Mouse (Mus musculus) brown adipose tissue, adult 24 weeks (tissue): ENCODE results near the gene Alg10b. TPM values are rescaled to one million over a fixed set of nuclear protein-coding genes. Genes with fewer than 3 reads are reported as not detected.
A peak's percentile ranks its signal among the peaks of the same experiment; 100 is the strongest.
"Not testable (repeated sequence)": the region's sequence is repeated elsewhere in the genome, so short reads cannot be mapped to it uniquely, and the experiment has no call there.

Experiments
- H3K27ac ChIP-seq: fragments of 200-500 bp; replicated peaks from 2 replicates; pipeline ENCODE4 v1.5.1; 2012; ENCODE audit warnings: low read depth, mild to moderate bottlenecking, low read length
- H3K4me1 ChIP-seq: fragments of 200-500 bp; 2 replicates; pipeline ENCODE4 v1.6.1; 2012; ENCODE audit warnings: low read length, mixed read lengths; ENCODE audit not compliant: control insufficient read depth, insufficient read depth, insufficient read length
- H3K4me3 ChIP-seq: fragments of 200-500 bp; 2 replicates; pipeline ENCODE4 v1.5.1; 2012; ENCODE audit warnings: low read depth, mild to moderate bottlenecking, low read length, moderate library complexity; ENCODE audit not compliant: insufficient read depth
- polyA plus RNA-seq: library from polyadenylated mRNA; stranded (reverse); fragments of >200 nt; gene quantifications from 2 replicates; pipeline ENCODE4 v1.2.4, GENCODE M21; 2012; ENCODE audit not compliant: missing spikeins, insufficient read depth, insufficient read length

Gene Alg10b
- polyA plus RNA-seq, result 12.1 and 13.0 TPM in 2 replicates

GRCm38 (mm10) chr15:90223969-90224750 is at the start of gene Alg10b:
Gene Alg10b, plus strand, starts transcription at chr15:90224311.
- Histone ChIP-seq H3K4me3 (peak within 1 kb of the TSS; percentile 89), H3K27ac (peak within 1 kb of the TSS; percentile 45; the same call in 1 of the 2 replicates), H3K4me1 (no peaks in the 10 kb centered on the region)

- H3K27ac ChIP-seq, H3K4me1 ChIP-seq, H3K4me3 ChIP-seq: not testable (repeated sequence)
These were observed 41.0 kb upstream of the Alg10b start for GRCm38 (mm10) chr15:90183108-90183507.

DNA sequence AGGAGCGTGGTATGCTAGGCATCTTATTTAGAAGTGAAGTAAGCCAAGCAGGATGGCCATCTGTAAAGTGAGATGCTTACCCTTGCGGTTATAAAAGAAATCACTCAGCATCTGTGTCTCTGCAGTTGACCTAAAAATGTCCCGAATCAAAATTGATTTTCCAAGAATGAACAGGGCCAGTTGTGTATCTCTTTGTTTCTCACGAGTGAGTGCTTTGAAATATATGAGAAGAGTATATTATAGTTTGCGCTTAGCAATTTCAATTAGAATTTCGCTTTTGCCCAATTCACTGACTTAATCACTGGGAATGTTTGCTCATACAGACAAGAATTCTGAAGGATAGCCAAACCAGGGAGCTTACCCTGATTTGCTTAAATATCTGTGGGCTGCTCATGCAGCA is 40.6 kb upstream of the Alg10b start:
- H3K27ac ChIP-seq, result no peak overlapping the region
- H3K4me3 ChIP-seq, result no peak overlapping the region
- H3K4me1 ChIP-seq, result no peaks in the 10 kb centered on the region

DNA sequence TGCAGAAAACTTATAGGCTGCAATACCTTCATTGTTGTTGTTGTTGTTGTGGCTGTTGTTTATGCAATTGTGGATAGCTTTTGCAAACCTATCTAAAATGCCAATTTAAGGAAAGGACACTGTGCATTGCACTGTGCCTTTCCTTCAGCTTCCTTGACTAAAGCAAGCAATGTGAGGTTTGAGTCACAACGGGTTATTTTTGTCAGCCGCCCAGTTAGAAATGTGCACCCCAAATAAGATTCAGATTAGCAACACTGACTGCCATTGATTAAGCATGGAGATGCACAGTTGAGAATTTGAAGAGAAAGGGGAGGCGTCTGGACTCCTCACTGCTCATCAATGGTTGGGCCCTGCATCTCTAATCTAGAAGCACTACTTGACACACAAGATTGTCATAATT is 39.4 kb upstream of the Alg10b start:
- Histone ChIP-seq H3K4me3 (no peak overlapping the region), H3K4me1 (no peaks in the 10 kb centered on the region), H3K27ac (no peak overlapping the region)

DNA sequence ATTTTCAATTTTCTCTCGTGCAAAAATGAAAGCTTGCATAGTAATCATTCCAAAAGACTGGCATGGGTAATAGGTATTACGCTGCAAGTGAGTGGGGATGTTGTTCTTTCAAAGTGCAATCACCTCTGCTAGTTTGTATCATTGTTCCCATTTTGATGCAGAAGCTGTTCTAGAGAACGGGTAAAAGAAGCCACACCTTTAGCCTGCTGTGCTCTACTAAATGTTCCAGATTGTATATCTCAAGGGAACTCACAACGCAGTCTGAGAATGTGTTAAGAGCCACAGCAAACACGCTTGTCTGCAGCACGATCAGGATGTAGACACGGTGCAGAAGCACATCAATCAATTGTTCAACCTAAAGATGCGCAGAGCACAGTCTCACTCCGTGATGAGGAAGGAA is 34.6 kb upstream of the Alg10b start:
- Histone ChIP-seq H3K4me3 (no peak overlapping the region), H3K27ac (no peak overlapping the region), H3K4me1 (no peaks in the 10 kb centered on the region)

- no peak overlapping the region for H3K4me3 ChIP-seq
- no peaks in the 10 kb centered on the region for H3K4me1 ChIP-seq
- no peak overlapping the region for H3K27ac ChIP-seq
These were observed 10.2 kb upstream of the Alg10b start for GRCm38 (mm10) chr15:90213946-90214345.

- Histone ChIP-seq H3K4me1 (no peaks in the 10 kb centered on the region), H3K27ac (no peak overlapping the region), H3K4me3 (no peak overlapping the region)
These were observed 9.2 kb upstream of the Alg10b start for GRCm38 (mm10) chr15:90214913-90215312.

- Histone ChIP-seq H3K27ac (no peak overlapping the region), H3K4me1 (no peaks in the 10 kb centered on the region), H3K4me3 (peak overlapping the region; percentile 26)
These were observed 1.0 kb downstream of the Alg10b start for GRCm38 (mm10) chr15:90225058-90225575.

DNA sequence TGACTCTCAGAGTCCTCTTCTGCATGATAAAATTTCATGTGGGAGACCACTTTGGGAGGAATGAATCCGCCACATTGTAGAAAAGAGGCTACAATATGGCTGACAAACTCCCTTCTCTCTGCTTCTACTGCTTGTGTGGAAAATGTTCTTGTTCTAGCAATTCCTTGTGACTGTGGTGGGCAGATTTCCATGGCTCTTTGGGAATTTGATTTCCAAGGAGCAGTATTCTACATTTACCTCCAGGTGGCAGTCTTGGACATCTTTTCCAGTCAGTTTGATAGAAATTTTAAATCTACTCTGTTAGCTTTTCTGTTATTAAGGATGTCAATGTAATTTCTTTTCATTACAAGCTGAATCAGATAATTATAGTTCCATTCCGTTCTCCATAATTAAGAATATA is 13.5 kb downstream of the Alg10b start:
- no peak overlapping the region for H3K27ac ChIP-seq
- H3K4me3 ChIP-seq, result no peak overlapping the region
- no peaks in the 10 kb centered on the region for H3K4me1 ChIP-seq

DNA sequence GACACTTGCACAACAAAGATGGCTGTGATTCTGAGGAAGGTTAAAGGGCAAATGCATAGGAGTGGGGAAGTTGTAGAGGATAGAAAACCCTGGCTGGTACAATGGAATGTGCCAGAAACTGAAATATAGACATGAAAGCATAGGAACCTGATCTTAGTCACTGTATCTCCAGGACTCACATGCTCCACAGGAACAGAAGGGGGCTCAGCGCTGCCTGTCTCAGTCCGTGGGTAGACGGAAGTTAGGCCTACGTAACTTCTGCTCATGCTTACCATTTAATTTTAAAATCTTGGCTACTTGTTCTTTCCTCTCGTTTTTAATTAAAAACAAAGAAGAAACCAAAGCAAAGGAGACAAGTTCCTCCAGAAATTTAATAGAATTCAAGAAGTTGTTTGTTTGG is 20.0 kb downstream of the Alg10b start:
- Histone ChIP-seq H3K4me3 (no peak overlapping the region), H3K27ac (no peak overlapping the region), H3K4me1 (no peaks in the 10 kb centered on the region)

GRCm38 (mm10) chr15:90249694-90250093 is 25.6 kb downstream of the Alg10b start:
- Histone ChIP-seq H3K27ac (no peak overlapping the region), H3K4me3 (no peak overlapping the region), H3K4me1 (no peaks in the 10 kb centered on the region)

GRCm38 (mm10) chr15:90282876-90283275 is 58.8 kb downstream of the Alg10b start:
- no peaks in the 10 kb centered on the region for H3K4me1 ChIP-seq
- no peak overlapping the region for H3K4me3 ChIP-seq
- H3K27ac ChIP-seq, result no peak overlapping the region
